Mouse (Mus musculus): ENCODE measurements around the gene Camta1.

DNA sequence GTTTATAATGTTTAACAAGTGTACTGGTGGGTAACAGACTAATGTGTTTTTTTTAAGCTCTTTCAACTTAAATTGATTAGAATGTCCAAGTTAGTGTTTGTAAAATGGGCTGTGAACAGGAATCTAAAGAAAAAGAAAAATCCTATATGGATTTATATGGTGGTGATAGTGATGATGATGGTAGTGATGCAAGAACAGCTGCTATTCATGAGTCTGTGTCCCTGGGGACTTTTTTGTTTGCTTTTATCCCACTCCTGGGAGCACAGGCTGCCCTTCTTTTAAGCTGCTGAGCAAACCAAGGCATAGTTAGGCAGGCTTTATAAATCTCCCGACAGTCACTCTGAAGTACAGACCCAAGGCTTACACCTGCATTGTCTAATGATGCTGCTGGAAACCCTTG lies 928.2 kb downstream of the Camta1 start:
- TF ChIP-seq POLR2A (IDR thresholded peaks at IDR 0.05; ENCODE audit: extremely low read depth, insufficient read depth, low read length) (no peak), CTCF (IDR thresholded peaks at IDR 0.05; ENCODE audit: low read depth, low read length) (no peak)

Data from liver, adult 2 months (tissue).